Mouse (Mus musculus) midbrain, embryonic 14.5 days (tissue): ENCODE results near the gene BC048562. TPM values are rescaled to one million over a fixed set of nuclear protein-coding genes. Genes with fewer than 3 reads are reported as not detected.

Source experiments
- ATAC-seq: fragments of 200-750 bp; cut with Nextera tagmentation; 2 replicates; pipeline ENCODE4 v1.8.0; 2017; ENCODE audit warnings: moderate number of reproducible peaks, moderate library complexity; ENCODE audit not compliant: low FRiP score, low TSS enrichment
- DNase-seq: peaks from one replicate; pipeline ENCODE4 v3.0.0-alpha.2; 2015
- H3K27ac ChIP-seq: fragments of 300-500 bp; sonication (generic); replicated peaks from 2 replicates; pipeline ENCODE4 v1.5.1; 2014; ENCODE audit warnings: mild to moderate bottlenecking, low read depth, low read length, moderate library complexity
- H3K27me3 ChIP-seq: fragments of 300-500 bp; sonication (generic); 2 replicates; pipeline ENCODE4 v1.6.1; 2014; ENCODE audit warnings: low read length, control low read depth, mixed read lengths; ENCODE audit not compliant: control insufficient read depth, insufficient read depth
- H3K36me3 ChIP-seq: fragments of 300-500 bp; sonication (generic); 2 replicates; pipeline ENCODE4 v1.6.1; 2014; ENCODE audit warnings: low read length, control low read depth; ENCODE audit not compliant: control insufficient read depth, insufficient read depth
- H3K4me1 ChIP-seq: fragments of 300-500 bp; sonication (generic); 2 replicates; pipeline ENCODE4 v1.6.1; 2014; ENCODE audit warnings: mild to moderate bottlenecking, antibody characterized with exemption, low read length, control low read depth; ENCODE audit not compliant: control insufficient read depth, insufficient read depth
- H3K4me2 ChIP-seq: fragments of 300-500 bp; sonication (generic); 2 replicates; pipeline ENCODE4 v1.6.1; 2014; ENCODE audit warnings: mild to moderate bottlenecking, low read length, moderate library complexity
- H3K4me3 ChIP-seq: fragments of 300-500 bp; sonication (generic); replicated peaks from 2 replicates; pipeline ENCODE4 v1.5.1; 2014; ENCODE audit warnings: low read depth, low read length
- H3K9ac ChIP-seq: fragments of 300-500 bp; sonication (generic); replicated peaks from 2 replicates; pipeline ENCODE4 v1.6.1; 2014; ENCODE audit warnings: mild to moderate bottlenecking, low read length, moderate library complexity
- H3K9me3 ChIP-seq: fragments of 300-500 bp; sonication (generic); 2 replicates; pipeline ENCODE4 v1.6.1; 2016; ENCODE audit warnings: low read length, control low read depth, mixed read lengths; ENCODE audit not compliant: control insufficient read depth
- WGBS: fragments of 180-500 bp; shearing (Covaris S2); extraction: QIAGEN DNeasy Blood & Tissue Kit; methylation state at CpG from one replicate; pipeline ENCODE4 v1.1.7; 2014; 5-methylcytosine and 5-hydroxymethylcytosine counted together
- polyA plus RNA-seq: library from polyadenylated mRNA; unstranded; fragments of >200 nt; fragmentation: Nextera tagmentation; extraction: Ambion mirVana; gene quantifications from 2 replicates; pipeline ENCODE4 v1.2.1, GENCODE M21; 2014

BC048562 gene
- polyA plus RNA-seq, 1 experiment from 2014 or later, result not detected

DNA sequence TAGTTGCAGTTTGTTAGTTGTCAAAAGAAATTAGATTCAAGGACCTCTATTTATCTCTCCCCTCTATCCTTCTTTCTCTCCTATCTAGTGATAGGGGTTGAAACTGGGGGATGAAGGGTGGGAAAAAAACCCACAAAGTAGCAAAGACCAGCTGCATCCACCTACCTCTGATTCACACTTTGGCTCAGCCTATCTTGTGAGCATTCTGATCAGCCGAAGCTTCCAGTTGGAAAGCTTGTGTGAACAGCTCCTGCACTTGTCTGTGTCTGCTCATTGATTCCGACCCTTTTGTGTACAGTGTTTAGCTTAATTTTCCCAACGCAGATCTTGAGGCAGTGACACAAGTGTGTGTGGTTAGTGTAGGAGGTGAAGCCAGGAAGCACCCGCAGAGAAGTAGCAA is 17.2 kb downstream of the BC048562 start:
- DNase-seq (no peak), ATAC-seq (no peak)
- H3K27ac ChIP-seq, result no peak overlapping the region
- H3K27me3 ChIP-seq, result no peaks in the 10 kb centered on the region
- H3K4me2 ChIP-seq, result peak overlapping the region; percentile 75
- H3K9ac ChIP-seq, result no peak overlapping the region; the same call in 1 of the 2 replicates
- peaks cover 7% of the 10 kb centered on the region for H3K36me3 ChIP-seq
- H3K4me3 ChIP-seq, result peak overlapping the region; percentile 60; the same call in 1 of the 2 replicates
- H3K9me3 ChIP-seq, result no peaks in the 10 kb centered on the region
- peaks cover 42% of the 10 kb centered on the region for H3K4me1 ChIP-seq
- WGBS, result 77% methylated on average over 4 of the region's 4 CpGs

DNA sequence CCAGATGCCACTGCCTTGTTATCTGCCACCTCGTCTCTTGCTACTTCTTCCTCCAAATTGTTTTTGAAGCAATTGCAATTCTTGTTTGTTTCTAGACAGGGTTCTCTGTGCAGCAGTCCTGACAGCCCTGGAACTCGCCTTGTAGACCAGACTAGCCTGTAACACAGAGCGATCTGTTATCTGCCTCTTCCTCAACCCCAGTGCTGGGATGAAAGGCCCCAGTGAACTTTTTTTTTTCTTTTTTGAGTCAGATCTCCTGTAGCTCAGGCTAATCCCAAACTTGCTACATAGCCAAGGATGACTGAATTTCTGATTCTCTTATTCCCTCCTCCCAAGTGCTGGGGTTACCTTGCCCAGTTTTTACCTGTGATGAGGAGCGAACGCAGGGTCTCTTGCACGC is 18.1 kb downstream of the BC048562 start:
- no peaks in the 10 kb centered on the region for H3K36me3 ChIP-seq
- H3K9me3 ChIP-seq, result no peaks in the 10 kb centered on the region
- WGBS, result 89% methylated on average over 6 of the region's 6 CpGs
- H3K4me1 ChIP-seq, result peaks cover 34% of the 10 kb centered on the region
- H3K27ac ChIP-seq, result no peak overlapping the region
- H3K4me3 ChIP-seq, result no peak overlapping the region
- H3K27me3 ChIP-seq, result no peaks in the 10 kb centered on the region
- H3K4me2 ChIP-seq, result no peak overlapping the region
- DNase-seq (no peak), ATAC-seq (no peak)
- no peak overlapping the region for H3K9ac ChIP-seq

DNA sequence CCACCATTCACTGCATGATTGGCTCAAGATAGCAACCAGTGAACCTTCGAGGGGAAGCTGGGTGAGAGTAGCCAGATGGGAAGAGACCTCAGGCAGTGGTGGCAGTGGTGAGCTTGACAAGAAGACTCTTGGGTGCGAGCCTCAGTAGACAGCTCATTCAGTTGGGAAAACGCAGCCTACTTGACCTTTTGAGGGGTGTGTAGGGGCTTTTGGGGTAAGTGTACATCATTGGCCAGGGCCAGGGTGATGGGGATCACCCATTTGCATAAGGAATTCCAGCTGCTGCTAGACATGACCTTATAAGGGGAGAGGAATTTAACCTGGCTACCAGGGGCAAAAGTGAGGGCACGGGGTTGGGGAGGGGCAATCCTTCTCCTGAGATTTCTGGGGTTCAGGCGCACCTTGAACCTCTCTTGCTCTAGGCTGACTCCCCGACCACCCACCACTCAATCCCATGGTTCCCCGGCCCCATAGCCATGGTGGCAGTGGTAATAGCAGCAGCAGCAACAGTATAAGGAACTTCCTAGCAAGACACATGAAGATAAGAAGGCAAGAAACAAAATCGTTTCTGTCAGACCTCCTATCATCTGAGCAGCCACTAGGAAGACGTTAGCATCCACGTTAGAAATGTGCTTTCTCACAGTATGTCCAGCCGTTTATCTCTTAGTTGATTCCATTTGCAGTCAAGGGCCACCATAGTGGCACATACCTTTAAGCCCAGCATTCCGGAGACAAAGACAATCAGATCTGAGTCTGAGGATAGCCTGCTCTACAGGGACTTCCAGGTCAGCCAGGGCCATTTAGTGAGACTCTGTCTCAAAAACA is 19.7 kb downstream of the BC048562 start:
- H3K4me3 ChIP-seq, result no peak overlapping the region
- ATAC-seq, result no peak
- no peaks in the 10 kb centered on the region for H3K9me3 ChIP-seq
- no peak overlapping the region for H3K9ac ChIP-seq
- no peak overlapping the region for H3K4me2 ChIP-seq
- H3K36me3 ChIP-seq, result no peaks in the 10 kb centered on the region
- no peak for DNase-seq
- H3K27me3 ChIP-seq, result no peaks in the 10 kb centered on the region
- H3K27ac ChIP-seq, result no peak overlapping the region
- WGBS, result 79% methylated on average over 12 of the region's 12 CpGs
- peaks cover 19% of the 10 kb centered on the region for H3K4me1 ChIP-seq

DNA sequence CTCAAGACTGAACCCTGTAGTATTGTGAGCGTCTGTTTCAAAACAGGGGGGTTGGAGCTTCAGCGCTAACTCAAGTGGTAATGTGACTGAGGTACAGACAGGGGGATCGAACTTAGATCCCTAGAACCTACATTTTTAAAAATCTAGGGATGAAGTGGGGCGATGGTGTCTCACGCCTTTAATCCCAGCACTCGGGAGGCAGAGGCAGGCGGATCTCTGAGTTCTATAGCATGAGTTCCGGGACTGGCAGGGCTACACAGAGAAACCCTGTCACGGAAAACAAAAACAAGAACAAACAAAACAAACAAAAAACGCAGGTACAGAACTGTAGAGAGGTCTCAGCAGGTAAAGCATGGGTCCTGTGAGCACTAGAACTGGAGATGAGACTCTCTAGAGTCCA is 20.7 kb downstream of the BC048562 start:
- no peaks in the 10 kb centered on the region for H3K36me3 ChIP-seq
- WGBS, result 89% methylated on average over 10 of the region's 10 CpGs
- H3K9me3 ChIP-seq, result no peaks in the 10 kb centered on the region
- no peak for ATAC-seq
- DNase-seq, result no peak
- no peaks in the 10 kb centered on the region for H3K27me3 ChIP-seq
- H3K4me2 ChIP-seq, result no peak overlapping the region
- H3K4me1 ChIP-seq, result peaks cover 18% of the 10 kb centered on the region
- no peak overlapping the region for H3K27ac ChIP-seq
- no peak overlapping the region for H3K4me3 ChIP-seq
- no peak overlapping the region for H3K9ac ChIP-seq

DNA sequence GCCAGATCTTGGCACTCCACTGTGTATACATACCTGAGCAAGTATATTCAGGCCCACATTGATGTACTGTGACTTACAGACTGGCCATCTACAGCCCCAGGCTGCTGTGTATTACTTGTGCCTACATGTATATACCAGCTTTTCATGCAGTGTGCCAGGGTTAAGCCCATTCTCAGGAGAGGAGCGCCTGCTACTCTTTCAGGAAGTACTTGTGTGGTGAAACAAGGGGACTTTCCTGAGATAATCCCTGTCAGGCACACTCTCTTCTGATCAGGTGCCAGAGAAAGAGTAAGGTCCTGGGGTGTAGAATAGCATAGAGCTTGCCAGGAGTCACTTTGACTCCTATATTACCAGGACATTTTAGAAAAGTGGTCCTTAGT is 23.6 kb downstream of the BC048562 start:
- peak overlapping the region; percentile 79 for H3K27ac ChIP-seq
- peak overlapping the region; percentile 86 for H3K4me3 ChIP-seq
- no peak; the same call in 1 of the 2 replicates for ATAC-seq
- no peaks in the 10 kb centered on the region for H3K27me3 ChIP-seq
- H3K4me2 ChIP-seq, result peak overlapping the region; percentile 93
- 91% methylated on average over 1 of the region's 1 CpGs for WGBS
- H3K36me3 ChIP-seq, result peaks cover 21% of the 10 kb centered on the region
- peak overlapping the region; percentile 79; the same call in 1 of the 2 replicates for H3K9ac ChIP-seq
- no peak for DNase-seq
- no peaks in the 10 kb centered on the region for H3K9me3 ChIP-seq
- H3K4me1 ChIP-seq, result peaks cover 9% of the 10 kb centered on the region

DNA sequence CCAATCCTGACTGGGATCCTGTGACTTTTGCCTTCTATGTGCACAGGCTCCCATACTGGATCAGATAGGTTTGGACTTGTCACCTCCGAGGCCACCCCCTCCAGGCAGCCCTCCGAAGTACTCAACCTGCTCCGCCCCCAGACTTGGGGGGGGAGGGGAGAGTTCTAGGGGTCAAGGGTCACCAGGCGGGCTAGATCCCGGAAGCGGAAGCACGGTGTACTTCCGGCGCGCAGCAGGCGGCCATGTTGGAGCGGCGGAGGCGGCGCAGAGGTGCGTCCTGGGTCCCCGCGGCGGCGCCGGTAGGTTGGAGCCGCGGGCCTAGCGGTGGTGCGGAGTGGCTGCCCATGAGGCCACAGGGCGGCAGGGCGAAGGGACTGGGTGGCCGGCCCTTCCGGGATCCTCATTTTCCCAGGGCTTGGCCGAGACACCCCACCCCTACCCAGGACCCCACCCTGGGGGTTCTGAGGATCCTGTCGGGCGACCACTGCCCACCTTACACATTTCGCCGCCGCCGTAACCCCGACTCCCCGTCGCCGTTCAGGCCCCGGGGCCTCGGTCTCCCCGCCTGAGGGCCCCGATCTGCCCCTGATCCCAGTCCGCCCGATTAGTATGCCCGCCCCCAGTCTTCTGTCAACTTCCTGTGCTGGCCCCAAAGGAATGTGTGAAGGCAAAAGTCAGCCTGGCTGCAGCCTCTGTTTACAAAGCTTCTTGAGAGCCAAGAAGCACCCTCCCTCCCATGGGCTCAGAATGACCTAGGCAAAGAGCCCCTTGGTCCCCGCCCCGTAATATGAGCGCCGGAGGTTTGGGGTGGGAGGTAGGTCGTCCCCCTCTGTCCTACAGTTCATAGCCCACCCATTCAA is 24.3 kb downstream of the BC048562 start, which contains the start of gene Ccdc71:
TSS of gene Ccdc71 (plus strand) at position 209 of the 860 bp plus-strand sequence.
- Histone ChIP-seq H3K4me2 (peak within 1 kb of the TSS; percentile 93), H3K4me3 (peak within 1 kb of the TSS; percentile 86), H3K27ac (peak within 1 kb of the TSS; percentile 79), H3K9me3 (no peaks in the 10 kb centered on the region), H3K36me3 (peaks cover 27% of the 10 kb centered on the region), H3K9ac (peak within 1 kb of the TSS; percentile 79), H3K27me3 (no peaks in the 10 kb centered on the region), H3K4me1 (peaks cover 9% of the 10 kb centered on the region)
- ATAC-seq (peak; percentile 87), DNase-seq (peak; percentile 93)
- under 1% methylated on average over 52 of the region's 52 CpGs for WGBS

DNA sequence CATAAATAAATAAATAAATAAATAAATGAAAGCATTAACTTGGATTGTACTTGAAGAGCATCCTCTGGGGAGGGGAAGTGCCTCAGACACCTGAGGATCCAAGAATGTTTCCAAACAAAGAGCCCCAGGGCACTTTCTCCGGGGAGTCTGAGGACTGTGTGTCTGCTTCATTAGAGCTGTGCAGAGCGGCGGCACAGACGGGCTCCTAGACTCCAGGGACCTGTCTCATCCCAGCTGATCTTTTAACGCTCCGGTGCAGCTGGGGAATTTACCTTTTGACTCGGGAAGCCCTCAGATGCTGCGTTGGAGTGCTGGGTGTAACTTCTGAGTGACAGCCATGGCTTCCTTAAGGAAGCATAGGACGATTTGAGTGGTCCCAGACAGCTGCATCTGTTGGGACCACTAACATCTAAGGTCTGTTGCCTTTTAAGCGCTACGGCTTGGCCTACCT is 24.9 kb downstream of the BC048562 start, which contains the start of gene Klhdc8b:
TSS of gene Klhdc8b (minus strand) at position 401 of the 451 bp plus-strand sequence.
- Histone ChIP-seq H3K4me2 (peak within 1 kb of the TSS; percentile 93), H3K9me3 (no peaks in the 10 kb centered on the region), H3K27ac (peak within 1 kb of the TSS; percentile 79), H3K4me3 (peak within 1 kb of the TSS; percentile 86), H3K36me3 (peaks cover 34% of the 10 kb centered on the region), H3K27me3 (no peaks in the 10 kb centered on the region), H3K9ac (peak within 1 kb of the TSS; percentile 79), H3K4me1 (peaks cover 9% of the 10 kb centered on the region)
- DNase-seq, result peak; percentile 49
- WGBS, result 26% methylated on average over 11 of the region's 11 CpGs
- 0 out of 2 replicates have a peak, but pooled peaks have one; percentile 18 for ATAC-seq

DNA sequence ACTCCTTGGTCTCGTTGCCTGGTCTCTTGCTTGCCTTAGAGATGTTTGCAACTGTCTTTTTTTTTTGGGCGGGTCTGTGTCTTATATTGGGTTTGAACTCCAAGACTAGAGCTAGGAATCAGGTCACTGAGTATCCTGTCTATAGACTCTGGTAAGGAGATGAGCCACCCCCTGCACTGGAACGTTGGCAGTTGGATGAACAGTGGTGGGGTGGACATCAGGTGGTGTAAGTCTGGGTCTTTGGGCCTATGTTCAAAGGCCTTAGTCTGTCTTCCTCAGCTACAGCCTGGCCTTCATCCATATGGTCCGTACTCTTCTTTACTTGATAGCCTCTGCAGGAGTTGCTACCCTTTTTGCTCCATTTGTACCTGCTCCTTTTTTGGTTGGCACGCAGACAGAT is 25.4 kb downstream of the BC048562 start:
- DNase-seq, result no peak
- no peak for ATAC-seq
- H3K9me3 ChIP-seq, result no peaks in the 10 kb centered on the region
- WGBS, result 94% methylated on average over 5 of the region's 5 CpGs
- no peak overlapping the region for H3K27ac ChIP-seq
- no peaks in the 10 kb centered on the region for H3K27me3 ChIP-seq
- H3K9ac ChIP-seq, result peak overlapping the region; percentile 79; the same call in 1 of the 2 replicates
- H3K4me2 ChIP-seq, result peak overlapping the region; percentile 93
- peak overlapping the region; percentile 86 for H3K4me3 ChIP-seq
- peaks cover 34% of the 10 kb centered on the region for H3K36me3 ChIP-seq
- peaks cover 9% of the 10 kb centered on the region for H3K4me1 ChIP-seq
